Mouse (Mus musculus) brown adipose tissue, adult 24 weeks (tissue): ENCODE data around the gene Lmln. TPM values are rescaled to one million over a fixed set of nuclear protein-coding genes. Genes with fewer than 3 reads are reported as not detected.
"Not testable (repeated sequence)": the region's sequence is repeated elsewhere in the genome, so short reads cannot be mapped to it uniquely, and the experiment has no call there.

Experiments used
- H3K27ac ChIP-seq: fragments of 200-500 bp; replicated peaks from 2 replicates; pipeline ENCODE4 v1.5.1; 2012; ENCODE audit warnings: low read depth, mild to moderate bottlenecking, low read length
- H3K4me1 ChIP-seq: fragments of 200-500 bp; 2 replicates; pipeline ENCODE4 v1.6.1; 2012; ENCODE audit warnings: low read length, mixed read lengths; ENCODE audit not compliant: control insufficient read depth, insufficient read depth, insufficient read length
- H3K4me3 ChIP-seq: fragments of 200-500 bp; 2 replicates; pipeline ENCODE4 v1.5.1; 2012; ENCODE audit warnings: low read depth, mild to moderate bottlenecking, low read length, moderate library complexity; ENCODE audit not compliant: insufficient read depth
- polyA plus RNA-seq: library from polyadenylated mRNA; stranded (reverse); fragments of >200 nt; gene quantifications from 2 replicates; pipeline ENCODE4 v1.2.4, GENCODE M21; 2012; ENCODE audit not compliant: missing spikeins, insufficient read depth, insufficient read length

The Lmln gene
- polyA plus RNA-seq, 1 experiment, result 2.1 TPM

GRCm38 (mm10) chr16:33170716-33171587, 108.6 kb downstream of the Lmln start:
- Histone ChIP-seq H3K4me3 (no peak overlapping the region), H3K4me1 (no peaks in the 10 kb centered on the region), H3K27ac (peak overlapping the region; percentile 7; the same call in 1 of the 2 replicates)

GRCm38 (mm10) chr16:33171800-33172199, 109.5 kb downstream of the Lmln start:
- no peaks in the 10 kb centered on the region for H3K4me1 ChIP-seq
- H3K27ac ChIP-seq, result no peak overlapping the region
- H3K4me3 ChIP-seq, result no peak overlapping the region

DNA sequence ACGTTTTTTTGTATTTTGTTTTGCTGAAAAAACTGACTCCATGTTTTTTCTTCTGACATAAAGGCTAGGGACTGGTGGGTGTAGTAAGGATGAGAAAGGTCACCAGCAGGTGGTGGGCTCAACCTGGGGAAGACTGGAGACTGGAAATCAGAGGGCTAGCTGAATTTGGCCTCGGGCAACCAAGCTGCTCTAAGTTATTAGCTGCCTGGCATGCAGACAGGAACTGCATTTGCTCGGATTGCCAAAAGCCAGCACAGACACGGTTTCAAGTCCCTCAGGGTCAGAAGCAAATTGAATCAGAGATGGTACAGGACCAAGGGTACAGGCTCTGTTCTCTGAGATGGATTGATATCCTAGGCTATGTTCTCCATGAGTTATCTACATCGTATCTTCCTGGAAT, 110.8 kb downstream of the Lmln start:
- peaks cover 4% of the 10 kb centered on the region; the same call in 1 of the 2 replicates for H3K4me1 ChIP-seq
- no peak overlapping the region for H3K4me3 ChIP-seq
- H3K27ac ChIP-seq, result no peak overlapping the region

- Histone ChIP-seq H3K4me3 (no peak overlapping the region), H3K4me1 (peaks cover 4% of the 10 kb centered on the region; the same call in 1 of the 2 replicates), H3K27ac (no peak overlapping the region)
Observed at GRCm38 (mm10) chr16:33174695-33175094, 112.4 kb downstream of the Lmln start.

DNA sequence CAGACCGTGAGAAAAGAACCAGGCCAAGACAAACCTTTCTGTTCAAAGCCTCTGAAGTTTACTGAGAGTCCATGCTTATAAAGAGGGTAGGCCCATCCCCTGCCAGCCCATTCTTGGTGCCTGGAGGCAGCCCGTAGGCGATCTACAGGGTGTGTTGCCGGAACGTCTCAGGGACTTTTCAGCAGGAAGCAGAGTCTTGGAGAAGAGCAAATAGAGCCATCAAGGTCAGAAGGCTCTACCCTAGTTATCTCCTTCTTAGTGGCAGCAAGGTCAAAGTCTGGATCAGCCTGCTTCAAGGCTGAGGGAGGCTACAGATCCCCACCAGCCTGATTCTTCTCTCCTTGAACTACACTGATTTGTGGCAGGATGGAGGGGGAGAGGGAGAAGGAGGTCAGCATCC, 114.5 kb downstream of the Lmln start:
- H3K27ac ChIP-seq, H3K4me1 ChIP-seq, H3K4me3 ChIP-seq: not testable (repeated sequence)

Other genes starting within 250 kb of the Lmln start
- 24.4 and 45.4 TPM in 2 replicates for gene Fyttd1, start 185.0 kb upstream of the Lmln start, polyA plus RNA-seq
- gene Rubcn, start 184.8 kb upstream of the Lmln start, polyA plus RNA-seq, result 9.6 and 12.6 TPM in 2 replicates
- gene Lrch3, start 148.4 kb upstream of the Lmln start, polyA plus RNA-seq, result 10.2 and 13.6 TPM in 2 replicates
- 0.87 and 0.92 TPM in 2 replicates for gene Iqcg, start 6.3 kb upstream of the Lmln start, polyA plus RNA-seq
- 699 and 762 TPM in 2 replicates for gene Rpl35a, start 6.1 kb upstream of the Lmln start, polyA plus RNA-seq
- gene Osbpl11, start 122.5 kb downstream of the Lmln start, polyA plus RNA-seq, result 23.3 and 24.1 TPM in 2 replicates
- 23.1 and 36.8 TPM in 2 replicates for gene Snx4, start 188.9 kb downstream of the Lmln start, polyA plus RNA-seq